Mouse (Mus musculus) adrenal gland, adult (tissue): ENCODE results near the gene Vmp1.

Experiments
- DNase-seq, 2 experiments: peaks; one replicate each; pipeline ENCODE4 v3.0.0; 2022 to 2023; ENCODE audit warnings: low spot score in 1 of 2; ENCODE audit not compliant: inconsistent age in 2 of 2

Gene Vmp1

DNA sequence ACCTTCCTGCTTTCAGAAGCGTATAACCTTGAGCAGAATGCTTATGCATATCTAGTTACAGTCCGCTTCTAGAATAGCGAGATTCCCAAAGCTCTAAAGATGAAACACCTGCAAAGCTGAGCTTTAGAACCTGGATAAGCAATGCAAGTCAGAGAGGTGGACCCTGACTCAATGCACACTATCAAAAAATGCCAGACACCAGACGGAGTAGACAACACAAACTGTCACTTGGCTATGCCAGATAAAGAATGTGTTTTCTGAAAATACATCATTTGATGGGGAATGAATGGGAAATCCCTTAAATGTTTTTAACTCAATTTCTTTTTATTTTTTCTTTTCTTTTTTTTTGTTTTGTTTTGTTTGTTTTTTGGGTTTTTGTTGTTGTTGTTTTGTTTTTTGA, 8.1 kb downstream of the Vmp1 start:
- DNase-seq, result no peak

DNA sequence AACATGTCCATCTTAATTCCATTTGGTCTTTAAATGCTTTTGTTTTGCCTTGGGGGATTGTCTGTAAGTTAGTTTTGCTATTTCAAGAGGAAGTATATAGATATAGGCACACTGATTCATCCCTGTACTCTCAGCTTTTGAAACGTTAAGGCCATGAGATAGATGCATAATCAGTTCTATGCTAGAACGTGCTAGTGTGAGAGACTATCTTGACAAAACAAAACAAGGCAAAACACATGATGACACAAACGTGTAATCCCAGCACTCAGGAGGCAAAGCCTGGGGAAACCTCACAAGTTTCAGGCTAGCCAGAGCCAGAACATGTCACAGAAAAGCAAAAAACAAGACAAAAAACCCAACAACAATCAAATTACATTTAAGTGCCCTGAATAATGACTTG, 10.9 kb downstream of the Vmp1 start:
- DNase-seq, result no peak

DNA sequence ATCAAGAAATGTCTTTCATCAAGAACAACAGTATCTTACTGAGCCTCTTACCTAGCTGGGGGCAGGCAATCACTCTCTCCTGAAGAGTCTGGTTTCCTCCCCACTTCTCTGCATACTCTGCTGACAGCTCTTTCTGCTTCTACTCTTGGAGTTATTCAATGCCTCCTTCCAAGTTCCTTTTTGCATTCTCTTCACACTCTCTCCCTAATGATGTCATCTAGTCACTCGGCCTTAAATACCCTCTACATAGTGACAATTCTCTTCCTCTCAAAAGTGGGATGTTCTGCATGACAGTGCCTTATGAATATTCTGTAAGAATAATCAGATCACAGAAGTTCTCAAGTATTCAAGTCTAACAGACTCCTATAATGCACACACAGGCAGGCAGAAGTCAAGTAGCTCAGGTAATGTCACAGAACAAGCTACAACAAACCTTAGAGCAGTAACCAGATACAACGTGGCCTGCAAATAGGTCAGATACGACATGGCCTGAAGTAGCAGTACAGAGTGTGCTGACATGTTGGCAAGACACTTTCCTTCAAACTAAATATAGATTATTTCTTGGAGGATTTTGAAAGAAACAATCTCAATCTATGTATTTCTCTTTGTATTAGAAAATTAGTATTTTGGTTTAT, 12.5 kb downstream of the Vmp1 start:
- DNase-seq, result peak in 1 of 2 experiments; percentile 32

DNA sequence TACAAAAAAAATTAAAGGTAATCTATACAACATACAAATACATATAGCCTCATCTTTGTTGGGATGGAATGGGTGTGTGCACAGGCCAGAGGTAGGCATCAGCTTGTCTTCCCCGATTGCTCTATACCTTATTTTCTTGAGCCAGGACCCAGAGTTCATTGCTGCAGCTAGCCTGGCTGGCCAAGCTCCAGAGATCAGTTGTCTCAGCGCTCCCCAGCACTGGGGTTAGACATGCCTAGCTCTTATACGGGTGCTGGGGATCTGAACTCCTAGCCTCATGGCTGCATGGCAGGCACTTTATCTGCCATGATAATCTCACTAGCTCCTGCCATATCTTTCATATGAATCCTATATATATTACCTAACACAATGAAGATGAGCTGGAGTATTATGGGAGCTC, 15.5 kb downstream of the Vmp1 start:
- no peak for DNase-seq

DNA sequence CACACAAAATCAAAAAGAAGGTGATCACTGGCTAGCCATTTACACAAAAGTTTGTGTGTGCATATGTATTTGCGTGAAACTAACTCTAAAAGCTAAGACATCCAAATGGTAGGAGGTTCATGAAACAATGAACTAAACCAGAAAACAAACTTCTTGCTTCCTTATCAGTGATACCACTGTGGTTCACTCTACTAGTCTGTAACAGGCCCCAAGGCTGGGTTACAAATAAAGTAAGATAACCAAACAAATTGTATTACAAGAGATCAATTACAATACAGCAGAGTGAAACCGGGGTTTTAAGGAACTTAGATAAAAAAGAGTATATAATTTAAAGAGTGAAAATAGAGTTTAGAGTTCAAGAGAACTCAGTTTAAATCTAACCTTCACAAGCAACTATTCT, 16.1 kb downstream of the Vmp1 start:
- no peak for DNase-seq

DNA sequence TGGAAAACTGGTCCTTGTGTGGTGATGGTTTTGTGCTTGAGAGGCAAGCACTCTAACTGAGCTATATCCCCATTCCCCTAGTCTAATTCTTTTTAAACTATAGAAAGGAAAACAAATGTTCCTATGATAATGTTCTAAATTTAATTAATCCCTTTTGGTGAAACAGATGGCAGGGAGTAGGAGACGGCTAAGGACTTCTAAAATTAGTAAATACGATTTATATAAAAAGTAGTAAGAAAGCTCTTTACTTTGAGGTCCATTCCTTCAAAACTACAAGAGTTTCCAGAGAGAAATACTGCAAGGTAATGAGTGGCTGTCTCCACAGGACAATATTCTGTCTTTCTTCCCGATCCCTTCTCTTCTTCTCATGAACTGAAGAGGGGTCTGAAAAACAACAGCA, 19.2 kb downstream of the Vmp1 start:
- DNase-seq, result no peak

DNA sequence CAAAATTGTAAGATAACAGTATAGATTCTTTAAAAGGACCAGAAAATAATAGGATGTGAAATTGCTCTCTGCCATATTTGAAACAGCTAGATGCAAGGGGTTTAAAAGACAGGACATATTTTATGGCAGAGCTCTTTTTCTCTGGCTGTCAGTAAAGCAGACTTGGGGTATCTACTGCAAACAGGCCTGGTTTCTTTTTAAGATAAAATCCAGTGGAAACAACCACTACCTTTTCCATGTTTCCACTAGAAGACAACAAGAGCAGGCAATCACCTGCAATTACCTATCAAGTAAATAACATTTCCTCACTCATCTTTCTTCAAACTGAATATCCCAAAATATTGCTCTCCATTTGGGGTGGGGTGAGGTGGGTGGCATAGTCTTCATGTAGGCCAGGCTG, 19.7 kb downstream of the Vmp1 start:
- no peak for DNase-seq

DNA sequence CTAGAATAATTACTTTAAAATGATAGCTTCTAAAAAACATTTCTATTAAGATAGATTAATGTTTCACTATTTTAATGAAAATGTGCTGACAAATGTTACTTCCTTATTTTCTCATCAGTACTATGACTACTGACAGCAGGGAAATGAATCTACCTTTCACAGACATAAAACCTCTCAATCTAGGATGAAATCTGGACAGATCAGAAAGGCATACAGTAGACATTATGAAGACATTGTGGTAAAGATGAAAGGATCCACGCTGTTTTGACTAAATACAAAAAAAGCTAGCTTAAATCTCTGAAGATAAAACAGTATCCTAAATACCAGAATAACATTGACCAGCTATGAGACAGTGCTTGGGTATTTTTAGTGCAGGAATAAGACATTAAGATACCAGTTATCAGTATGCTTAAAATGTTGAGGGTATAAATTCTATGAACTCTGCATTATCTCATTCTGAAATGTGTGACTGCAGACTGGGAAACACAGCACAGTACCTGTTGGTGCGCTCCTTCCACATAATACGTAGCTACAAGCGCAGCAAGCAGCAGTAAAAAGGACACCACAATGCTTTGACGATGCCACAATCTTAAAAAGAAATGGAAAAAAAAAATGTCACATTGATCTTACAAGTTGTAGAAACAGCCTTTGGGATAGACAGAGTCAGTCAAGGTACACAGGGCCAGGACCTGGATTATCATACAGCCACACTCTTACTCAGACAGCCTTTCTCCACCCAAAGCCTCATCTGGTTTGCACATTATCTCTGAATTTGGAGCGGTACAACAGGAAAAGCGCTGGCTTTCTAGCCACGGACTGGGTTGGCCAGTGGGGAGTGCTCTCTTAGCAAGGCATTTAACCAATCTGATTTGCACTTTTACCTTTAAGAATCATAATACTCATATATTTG, 20.4 kb downstream of the Vmp1 start:
- no peak for DNase-seq

DNA sequence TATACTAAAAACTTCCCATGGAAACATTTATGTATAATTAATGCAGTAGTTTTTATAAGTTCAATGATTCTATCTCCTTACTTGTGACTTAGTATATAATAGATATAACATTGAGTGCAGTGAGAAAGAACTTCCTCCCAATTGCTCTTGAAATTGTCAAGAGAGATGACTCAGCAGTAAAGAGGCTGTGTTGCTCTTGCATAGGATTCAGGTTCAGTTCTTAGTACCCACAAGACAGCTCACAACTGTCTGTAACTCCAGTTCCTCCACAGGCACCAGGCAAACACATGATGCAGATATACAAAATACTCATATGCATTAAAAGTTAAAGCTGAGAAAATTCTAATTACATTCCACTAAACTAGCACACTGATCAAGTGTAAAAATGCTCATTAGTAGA, 25.8 kb downstream of the Vmp1 start:
- no peak for DNase-seq

DNA sequence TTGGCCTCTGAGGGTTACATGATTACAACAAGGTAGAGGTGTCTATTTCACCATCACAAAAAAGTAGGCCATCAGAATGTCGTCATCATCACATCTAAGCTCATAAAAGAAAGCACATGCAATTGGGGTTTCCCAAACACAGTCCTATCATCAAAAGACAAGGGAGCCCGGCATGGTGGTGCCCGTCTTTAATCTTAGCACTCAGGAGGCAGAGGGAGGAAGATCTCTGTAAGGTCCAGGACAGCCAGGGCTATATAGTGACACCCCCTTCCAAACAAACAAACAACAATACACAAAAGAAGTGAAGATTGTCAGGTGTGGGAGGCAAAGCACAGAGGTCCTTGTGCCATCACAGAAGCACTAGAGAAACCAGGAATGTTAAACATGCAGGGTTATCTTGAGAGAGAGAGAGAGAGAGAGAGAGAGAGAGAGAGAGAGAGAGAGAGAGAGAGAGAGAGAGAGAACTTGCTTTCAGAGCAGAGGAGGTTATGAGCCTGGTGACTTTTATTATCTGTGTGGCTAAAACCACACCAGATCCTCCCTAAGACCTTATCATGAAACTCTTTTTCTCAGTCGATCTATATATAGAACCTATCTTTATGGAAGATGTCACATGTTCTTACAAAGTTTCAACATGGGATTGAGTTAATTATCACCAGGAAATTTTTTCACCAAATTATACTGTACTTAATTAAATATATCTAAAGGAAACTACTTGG, 26.6 kb downstream of the Vmp1 start:
- no peak for DNase-seq

DNA sequence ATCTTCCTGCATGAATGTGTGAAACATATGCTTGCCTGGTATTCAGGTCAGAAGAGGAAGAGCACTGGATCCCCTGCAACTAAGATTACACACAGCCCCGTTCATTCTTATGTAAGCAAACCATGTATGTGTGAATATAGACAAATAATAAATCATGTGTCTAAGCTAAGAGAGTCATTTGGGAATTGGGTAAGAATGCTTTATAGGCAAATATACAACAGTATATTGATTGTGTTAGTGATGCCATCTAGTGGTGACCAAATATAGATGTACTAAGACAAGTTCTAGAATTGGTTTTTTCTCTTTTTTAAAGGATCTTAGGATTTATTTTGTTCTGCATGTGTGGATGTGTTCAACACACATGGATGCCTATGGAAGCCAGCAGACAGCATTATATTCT, 28.0 kb downstream of the Vmp1 start:
- DNase-seq, result peak in 1 of 2 experiments; percentile 45

DNA sequence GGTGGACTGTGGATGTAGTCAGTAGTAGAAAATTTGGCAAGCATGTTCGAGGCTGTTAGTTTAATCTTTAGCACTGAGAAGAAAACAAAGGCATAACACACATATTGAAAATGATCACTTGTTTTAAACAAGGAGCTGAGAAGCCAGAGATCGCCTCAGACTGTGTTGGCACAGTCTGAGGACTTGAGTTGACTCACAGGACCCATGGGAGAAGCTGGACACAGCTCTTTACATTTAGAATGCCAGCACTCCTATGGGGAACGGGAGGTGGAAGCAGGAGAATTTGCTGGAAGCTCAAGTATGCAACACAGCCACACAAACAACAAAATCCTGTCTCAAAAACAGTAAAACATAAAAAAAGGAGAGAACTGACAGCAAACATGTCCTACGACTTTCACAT, 29.5 kb downstream of the Vmp1 start:
- DNase-seq, result no peak

DNA sequence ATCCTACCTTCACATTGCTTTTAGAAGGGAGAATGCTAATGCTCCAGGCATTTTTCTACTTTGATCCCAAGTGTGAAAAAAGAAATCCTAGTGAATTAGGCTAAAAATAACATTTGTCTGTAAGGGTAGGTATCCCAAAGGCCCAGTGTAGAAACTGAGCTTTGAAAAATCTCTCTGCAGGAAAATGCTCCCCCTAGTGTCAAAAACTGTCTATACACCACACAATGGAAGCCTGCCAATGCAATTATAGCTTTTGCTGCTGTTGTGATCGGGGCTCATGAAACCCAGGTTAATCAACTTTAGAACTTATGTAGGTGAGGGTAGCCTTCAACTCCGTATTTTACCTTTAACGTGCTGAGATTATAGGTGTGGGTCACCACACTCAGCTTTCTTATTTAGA, 30.2 kb downstream of the Vmp1 start:
- peak; percentile 43 to 94 for DNase-seq

DNA sequence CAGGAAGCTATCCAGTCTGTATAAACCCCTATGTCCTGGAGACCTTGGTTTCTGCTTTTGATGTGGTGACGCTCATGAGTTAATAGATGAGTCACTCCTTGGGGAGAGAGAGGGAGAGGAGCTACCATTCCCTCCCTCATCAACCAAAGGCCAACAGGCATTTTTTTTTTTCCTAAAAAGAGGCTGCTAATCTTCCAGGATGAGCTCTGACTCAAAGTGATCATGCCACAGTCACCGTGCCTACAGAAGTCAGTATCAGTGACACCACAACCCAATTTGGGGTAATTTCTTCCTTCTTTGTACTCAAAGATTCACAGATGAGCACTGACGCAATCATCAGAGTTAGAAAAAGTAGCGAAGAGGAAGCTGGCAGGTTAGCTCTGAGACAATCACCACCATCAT, 31.1 kb downstream of the Vmp1 start:
- DNase-seq, result peak; percentile 65 to 83

DNA sequence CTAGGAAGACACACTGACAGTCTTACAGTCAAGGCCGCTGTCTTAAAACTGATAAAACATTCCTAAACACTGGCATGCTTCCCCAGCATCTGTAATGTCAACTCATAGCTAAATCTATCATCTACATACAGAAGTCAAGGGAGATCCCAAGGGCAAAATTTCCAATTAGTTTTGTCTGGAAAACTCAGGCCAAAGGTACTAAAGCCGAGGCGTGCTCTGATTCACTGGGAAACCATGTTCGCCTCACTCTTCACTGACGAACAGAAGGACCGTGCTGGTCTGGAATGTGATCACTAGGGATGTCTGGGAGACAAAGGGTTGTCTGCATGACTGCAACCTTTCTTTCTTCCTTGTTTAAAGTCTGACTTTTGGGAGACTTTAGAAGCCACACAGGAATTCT, 33.0 kb downstream of the Vmp1 start:
- peak; percentile 61 to 82 for DNase-seq

DNA sequence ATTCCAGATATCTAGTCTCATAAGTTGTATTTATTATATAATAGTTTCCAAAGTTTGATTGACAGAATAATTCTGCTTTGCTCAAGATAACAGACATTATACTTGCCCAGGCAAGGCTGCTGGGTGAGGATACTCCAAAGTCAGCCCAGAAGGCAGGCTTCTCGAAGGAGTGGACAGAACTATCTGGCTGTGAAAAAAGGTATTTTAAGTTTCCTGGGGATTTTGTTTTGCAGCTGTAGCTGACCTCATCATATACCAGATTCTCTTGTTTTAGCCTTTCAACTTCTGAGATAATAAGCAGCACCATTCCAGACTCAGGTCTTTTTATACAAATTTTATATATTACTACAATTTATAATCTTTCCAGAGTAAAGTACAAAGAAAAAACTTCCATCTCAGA, 34.1 kb downstream of the Vmp1 start:
- DNase-seq, result no peak

DNA sequence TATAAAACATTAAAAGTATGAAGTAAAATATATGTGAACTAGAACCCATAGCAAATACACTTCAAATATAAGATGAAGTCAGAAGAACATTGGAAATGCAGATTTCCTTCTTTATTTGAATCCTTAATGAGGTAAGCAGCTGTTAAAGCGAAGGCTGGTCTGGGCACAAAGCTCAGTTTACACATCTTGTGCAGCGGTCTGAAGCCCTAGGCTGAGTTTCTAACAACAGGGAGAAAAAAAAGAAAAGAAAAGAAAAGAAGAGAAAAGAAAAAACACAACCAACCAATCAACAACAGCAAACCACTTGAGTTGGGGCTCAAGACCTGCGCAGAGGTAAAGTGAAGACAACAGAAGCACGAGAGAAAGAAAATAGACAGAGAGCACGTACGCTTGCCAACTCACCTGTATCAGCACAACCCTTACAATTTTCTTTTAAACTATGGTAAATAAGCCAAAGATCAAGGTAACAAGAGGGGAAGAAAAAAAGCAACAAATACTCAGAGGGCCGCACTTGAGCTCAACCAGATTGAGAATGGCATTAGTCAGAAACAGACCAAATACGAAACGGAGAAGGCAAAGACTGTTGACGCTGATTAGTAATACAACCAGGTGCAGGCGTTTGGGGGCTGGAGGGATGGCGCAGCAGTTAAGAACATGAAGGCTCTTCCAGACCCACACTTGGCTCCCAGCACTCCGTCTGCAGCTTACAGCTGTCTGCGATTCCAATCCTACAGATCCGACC, 35.8 kb downstream of the Vmp1 start:
- DNase-seq, result no peak

DNA sequence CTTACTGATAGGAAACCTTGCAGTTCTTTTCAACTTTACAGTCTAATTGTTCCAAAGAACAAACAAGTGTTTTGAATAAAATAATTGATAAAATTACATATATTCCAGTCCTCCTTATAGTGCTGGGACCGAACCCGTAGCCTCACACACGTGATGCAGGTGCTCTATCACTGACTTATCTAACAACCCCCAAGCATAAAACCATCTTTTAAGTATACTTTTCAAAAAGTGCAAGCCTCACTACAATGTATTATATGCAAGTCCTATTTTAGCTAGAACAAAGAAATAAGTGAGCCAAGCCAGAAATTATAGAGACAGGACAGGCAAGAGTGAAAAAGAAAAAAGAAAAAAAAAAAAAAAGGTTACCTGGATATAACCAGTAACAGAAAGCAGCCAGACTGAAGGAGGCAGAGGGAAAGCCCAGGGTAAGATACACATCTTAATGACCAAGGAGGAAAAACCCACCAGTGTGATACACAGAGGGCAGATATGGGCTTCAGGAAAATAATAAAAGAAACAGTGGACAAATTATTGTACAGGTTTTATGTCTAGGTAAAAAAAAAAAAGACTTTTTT, 36.7 kb downstream of the Vmp1 start:
- no peak for DNase-seq

DNA sequence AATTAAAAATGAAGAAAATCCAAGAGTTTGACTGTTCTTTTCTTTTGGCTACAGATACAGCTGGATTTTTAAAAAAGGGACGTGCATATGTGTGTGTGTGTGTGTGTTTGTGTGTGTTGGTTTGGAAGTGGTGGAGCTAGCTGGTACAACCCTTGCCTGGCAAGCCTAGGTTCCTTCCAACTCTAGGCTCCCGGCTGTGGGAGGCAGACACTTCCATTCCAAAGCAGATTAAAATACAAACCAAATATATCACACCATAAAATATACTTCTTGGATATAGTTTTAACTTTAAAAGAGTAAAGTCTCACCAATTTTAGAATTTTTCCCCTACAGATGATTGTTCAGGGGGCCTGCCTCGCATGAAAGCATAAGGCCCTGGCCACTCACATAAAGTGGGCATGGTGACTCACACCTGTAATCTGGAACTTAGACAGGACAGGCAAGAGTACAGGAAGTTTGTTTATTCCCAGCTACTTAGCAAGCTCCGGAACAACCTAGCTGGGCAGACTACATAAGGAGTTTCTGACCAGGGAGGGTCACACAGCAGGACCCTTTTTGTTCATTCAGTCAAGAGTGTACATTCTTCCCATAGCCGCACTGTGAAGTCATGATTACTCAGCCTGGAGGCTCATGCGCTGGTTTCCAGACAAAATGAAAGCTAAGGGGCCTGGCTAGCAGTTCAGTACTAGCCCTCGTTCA, 37.4 kb downstream of the Vmp1 start:
- peak in 1 of 2 experiments; percentile 54 for DNase-seq

DNA sequence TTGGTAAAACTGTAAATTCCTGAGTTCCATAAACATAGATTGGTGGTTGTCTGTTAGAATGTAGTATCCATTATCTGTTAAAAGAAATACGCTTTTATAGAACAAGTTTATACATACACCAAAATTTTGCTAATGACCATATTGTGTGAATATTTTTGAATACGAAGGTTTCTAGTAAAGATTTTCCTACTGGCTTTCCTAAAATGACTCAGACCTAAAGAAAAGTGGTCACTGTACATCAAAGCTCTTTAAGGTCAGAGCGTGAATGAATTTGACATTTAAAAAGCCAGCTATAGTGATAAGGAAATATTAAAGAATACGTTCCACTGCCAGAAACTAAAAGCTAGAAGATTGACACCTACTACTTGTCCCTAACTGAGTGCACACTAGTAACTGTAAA, 39.1 kb downstream of the Vmp1 start:
- no peak for DNase-seq
